Mouse (Mus musculus): ENCODE measurements around the gene Naa80. TPM values are rescaled to one million over a fixed set of nuclear protein-coding genes. Genes with fewer than 3 reads are reported as not detected.

Naa80 gene
- polyA plus RNA-seq, 1 experiment: 34.1 TPM

GRCm38 (mm10) chr9:107549297-107550074 lies 29.2 kb upstream of the Naa80 start:
- DNase-seq (ENCODE audit: low read depth in 1 of 2, low spot score in 2 of 2): no peak
- Histone ChIP-seq H3K4me3 (ENCODE audit: extremely low read depth, insufficient read depth, insufficient read length) (no peak overlapping the region), H3K27ac (ENCODE audit: insufficient read depth, low read length) (no peak overlapping the region), H3K36me3 (ENCODE audit: control insufficient read depth, insufficient read depth, low read length) (peaks cover 3% of the 10 kb centered on the region; the same call in 1 of the 2 replicates), H3K4me1 (ENCODE audit: control insufficient read depth, insufficient read depth, insufficient read length) (peaks cover 33% of the 10 kb centered on the region), H3K27me3 (ENCODE audit: control insufficient read depth, insufficient read depth, low read length) (no peaks in the 10 kb centered on the region)
- WGBS: 96% methylated on average over 20 of the region's 20 CpGs
- no peak for TF ChIP-seq POLR2A (IDR thresholded peaks at IDR 0.05; ENCODE audit: low read depth, low read length)
- TF ChIP-seq CTCF (IDR thresholded peaks at IDR 0.05; ENCODE audit: extremely low read depth, insufficient read depth, insufficient read length, insufficient replicate concordance): no peak

- Histone ChIP-seq H3K36me3 (ENCODE audit: control insufficient read depth, insufficient read depth, low read length) (no peaks in the 10 kb centered on the region), H3K4me1 (ENCODE audit: control insufficient read depth, insufficient read depth, insufficient read length) (peaks cover 33% of the 10 kb centered on the region), H3K27me3 (ENCODE audit: control insufficient read depth, insufficient read depth, low read length) (no peaks in the 10 kb centered on the region), H3K27ac (ENCODE audit: insufficient read depth, low read length) (peak overlapping the region; percentile 62), H3K4me3 (ENCODE audit: extremely low read depth, insufficient read depth, insufficient read length) (no peak overlapping the region)
- 64% methylated on average over 23 of the region's 23 CpGs for WGBS
- DNase-seq (ENCODE audit: low read depth in 1 of 2, low spot score in 2 of 2): no peak
- no peak for TF ChIP-seq CTCF (IDR thresholded peaks at IDR 0.05; ENCODE audit: extremely low read depth, insufficient read depth, insufficient read length, insufficient replicate concordance)
- TF ChIP-seq POLR2A (IDR thresholded peaks at IDR 0.05; ENCODE audit: low read depth, low read length): no peak
Observed at GRCm38 (mm10) chr9:107550491-107551116, 28.1 kb upstream of the Naa80 start.

- Histone ChIP-seq H3K36me3 (ENCODE audit: control insufficient read depth, insufficient read depth, low read length) (no peaks in the 10 kb centered on the region), H3K27ac (ENCODE audit: insufficient read depth, low read length) (peak within 1 kb of the TSS; percentile 80), H3K4me3 (ENCODE audit: extremely low read depth, insufficient read depth, insufficient read length) (peak within 1 kb of the TSS; percentile 58), H3K4me1 (ENCODE audit: control insufficient read depth, insufficient read depth, insufficient read length) (peaks cover 36% of the 10 kb centered on the region), H3K27me3 (ENCODE audit: control insufficient read depth, insufficient read depth, low read length) (no peaks in the 10 kb centered on the region)
- WGBS: 4% methylated on average over 63 of the region's 63 CpGs
- DNase-seq (ENCODE audit: low read depth in 1 of 2, low spot score in 2 of 2): peak; percentile 73 to 74
- TF ChIP-seq CTCF (IDR thresholded peaks at IDR 0.05; ENCODE audit: extremely low read depth, insufficient read depth, insufficient read length, insufficient replicate concordance) (no peak), POLR2A (IDR thresholded peaks at IDR 0.05; ENCODE audit: low read depth, low read length) (no peak)
Observed at GRCm38 (mm10) chr9:107551117-107551889, 27.4 kb upstream of the Naa80 start, which contains the start of gene Rassf1. Rassf1 (plus strand) TSS chr9:107551555.

GRCm38 (mm10) chr9:107551890-107552355 lies 26.8 kb upstream of the Naa80 start:
- DNase-seq (ENCODE audit: low read depth in 1 of 2, low spot score in 2 of 2): no peak
- TF ChIP-seq POLR2A (IDR thresholded peaks at IDR 0.05; ENCODE audit: low read depth, low read length) (no peak), CTCF (IDR thresholded peaks at IDR 0.05; ENCODE audit: extremely low read depth, insufficient read depth, insufficient read length, insufficient replicate concordance) (no peak)
- peaks cover 38% of the 10 kb centered on the region for H3K4me1 ChIP-seq (ENCODE audit: control insufficient read depth, insufficient read depth, insufficient read length)
- H3K27me3 ChIP-seq (ENCODE audit: control insufficient read depth, insufficient read depth, low read length): no peaks in the 10 kb centered on the region
- WGBS: 53% methylated on average over 8 of the region's 8 CpGs
- no peaks in the 10 kb centered on the region for H3K36me3 ChIP-seq (ENCODE audit: control insufficient read depth, insufficient read depth, low read length)
- H3K27ac ChIP-seq (ENCODE audit: insufficient read depth, low read length): peak overlapping the region; percentile 80
- H3K4me3 ChIP-seq (ENCODE audit: extremely low read depth, insufficient read depth, insufficient read length): peak overlapping the region; percentile 58; the same call in 1 of the 2 replicates

GRCm38 (mm10) chr9:107552690-107553393 lies 25.8 kb upstream of the Naa80 start:
- TF ChIP-seq CTCF (IDR thresholded peaks at IDR 0.05; ENCODE audit: extremely low read depth, insufficient read depth, insufficient read length, insufficient replicate concordance): no peak
- TF ChIP-seq POLR2A (IDR thresholded peaks at IDR 0.05; ENCODE audit: low read depth, low read length): no peak
- peaks cover 31% of the 10 kb centered on the region for H3K4me1 ChIP-seq (ENCODE audit: control insufficient read depth, insufficient read depth, insufficient read length)
- H3K27ac ChIP-seq (ENCODE audit: insufficient read depth, low read length): no peak overlapping the region
- DNase-seq (ENCODE audit: low read depth in 1 of 2, low spot score in 2 of 2): no peak
- H3K27me3 ChIP-seq (ENCODE audit: control insufficient read depth, insufficient read depth, low read length): no peaks in the 10 kb centered on the region
- no peak overlapping the region for H3K4me3 ChIP-seq (ENCODE audit: extremely low read depth, insufficient read depth, insufficient read length)
- H3K36me3 ChIP-seq (ENCODE audit: control insufficient read depth, insufficient read depth, low read length): peaks cover 8% of the 10 kb centered on the region
- WGBS: 83% methylated on average over 5 of the region's 5 CpGs
